Mouse (Mus musculus) WW6 (cell line): ENCODE data around the gene Rbpj.

Experiments
- DNase-seq: peaks from one replicate; pipeline ENCODE4 v3.0.0-alpha.2; 2013; ENCODE audit warnings: low read depth, low spot score

Rbpj gene

DNA sequence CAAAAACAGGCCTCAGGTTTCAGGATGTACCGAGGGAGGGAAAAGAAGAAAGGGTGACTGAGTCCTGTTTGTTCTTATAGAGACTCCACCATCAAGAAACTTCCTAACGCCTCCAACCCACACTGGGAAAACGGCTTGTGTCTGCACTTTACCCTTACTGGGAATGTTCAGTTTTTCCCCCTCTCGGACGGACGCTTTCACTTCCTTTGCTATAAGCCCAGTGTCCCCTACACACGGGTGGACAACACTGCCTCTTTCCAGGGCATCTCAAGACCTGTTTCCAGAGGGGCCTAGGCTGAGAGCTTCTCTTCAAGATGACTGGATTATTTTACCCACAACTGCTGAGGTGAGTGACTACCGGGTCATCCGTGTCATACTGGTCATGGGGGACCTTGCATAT lies at the start of gene Rbpj:
Rbpj (plus strand) TSS at position 270 of the 400 bp plus-strand sequence.
- no peak for DNase-seq

DNA sequence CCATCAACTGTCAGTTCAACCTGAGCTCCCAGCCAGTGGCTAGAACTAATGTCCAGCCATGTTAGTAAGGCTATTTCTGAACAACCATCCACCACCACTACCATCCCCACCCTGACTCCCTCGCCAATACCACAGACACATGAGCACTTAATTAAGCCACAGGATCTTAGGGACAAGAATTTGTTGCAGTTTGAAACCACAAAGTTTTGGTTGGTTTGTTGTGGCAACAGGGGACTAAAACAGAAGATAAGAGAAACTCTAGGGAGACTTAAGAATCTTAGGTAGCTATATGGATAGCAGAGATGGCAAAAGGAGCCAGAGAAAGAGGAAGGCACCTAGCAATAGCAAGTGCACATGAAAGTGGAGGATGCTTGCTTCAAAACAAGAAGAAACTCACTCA lies 45.2 kb upstream of the Rbpj start:
- no peak for DNase-seq

DNA sequence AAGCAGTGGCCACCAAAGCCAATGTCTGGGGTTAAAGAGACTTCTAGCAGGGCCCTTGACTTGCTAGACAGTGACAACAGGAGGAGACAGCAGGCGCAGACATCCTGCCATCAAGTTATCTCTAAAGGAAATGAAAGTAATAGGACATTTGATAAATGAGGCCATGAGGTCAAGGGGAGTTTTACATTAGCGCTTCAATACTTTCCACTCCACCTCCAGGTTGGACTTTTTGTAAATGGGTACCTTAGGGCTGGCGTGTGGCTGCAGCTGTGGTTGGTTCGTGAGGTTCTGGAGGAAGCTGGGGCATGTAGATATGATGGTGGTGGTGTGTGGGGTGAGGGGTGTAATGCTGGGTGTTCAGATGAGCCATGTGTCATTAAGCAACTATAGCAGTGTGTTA lies 44.7 kb upstream of the Rbpj start:
- DNase-seq = no peak

DNA sequence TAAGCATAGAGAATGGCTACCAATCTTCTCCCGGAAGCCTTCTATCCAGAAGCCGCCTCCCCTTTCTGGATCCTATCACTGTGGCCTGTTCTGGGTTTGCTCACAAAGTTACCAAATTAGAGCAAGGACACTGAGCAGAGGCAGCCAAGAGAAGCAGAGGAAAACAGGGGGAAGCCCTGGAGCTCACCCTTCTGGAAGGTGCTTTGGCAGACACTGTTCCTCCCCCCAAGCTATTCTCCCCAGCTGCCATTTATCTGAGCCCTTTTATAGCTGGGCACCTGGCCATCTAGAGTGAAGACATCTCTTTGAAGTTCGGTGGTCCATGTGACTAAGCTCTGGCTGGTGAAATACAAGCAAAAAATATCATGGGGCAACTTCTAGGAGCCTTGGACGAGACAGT lies 38.5 kb upstream of the Rbpj start:
- DNase-seq = no peak

DNA sequence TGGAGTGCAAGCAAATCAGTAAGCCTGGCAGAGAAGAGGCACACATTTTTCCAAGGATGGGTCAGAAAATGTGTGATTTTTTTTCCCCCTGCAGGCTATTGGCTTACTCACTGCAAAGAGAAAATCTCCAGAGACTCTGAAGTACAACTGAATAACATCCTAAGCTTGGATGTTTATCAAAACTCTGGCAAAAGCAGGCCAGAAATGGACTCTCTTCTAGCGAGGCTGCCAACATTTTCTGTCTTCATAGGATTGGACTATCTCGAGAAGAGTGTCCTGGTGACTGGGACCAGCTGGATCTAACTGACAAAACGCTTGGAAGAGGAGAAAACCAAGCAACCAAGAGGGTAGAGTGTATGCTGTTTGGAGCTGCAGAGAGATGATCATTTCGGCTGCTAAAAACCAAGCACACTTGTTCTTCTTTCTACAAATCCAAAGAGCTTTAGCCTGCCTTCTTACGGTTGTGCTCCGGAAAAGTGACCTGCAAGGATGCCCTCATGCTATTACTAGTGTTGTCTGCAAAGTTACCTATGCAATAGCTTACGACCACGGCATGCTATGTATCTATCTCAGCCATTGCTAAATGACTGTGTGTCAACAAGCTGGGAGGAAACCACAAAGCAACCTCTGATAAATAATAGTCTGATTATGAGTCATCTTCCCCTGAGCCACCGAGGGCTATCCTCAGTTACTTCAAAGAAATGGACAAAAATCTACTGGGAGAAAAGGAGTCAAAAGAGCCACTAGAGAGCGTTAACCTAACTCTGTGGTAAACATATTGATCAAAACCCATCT lies 36.1 kb upstream of the Rbpj start:
- DNase-seq = no peak

DNA sequence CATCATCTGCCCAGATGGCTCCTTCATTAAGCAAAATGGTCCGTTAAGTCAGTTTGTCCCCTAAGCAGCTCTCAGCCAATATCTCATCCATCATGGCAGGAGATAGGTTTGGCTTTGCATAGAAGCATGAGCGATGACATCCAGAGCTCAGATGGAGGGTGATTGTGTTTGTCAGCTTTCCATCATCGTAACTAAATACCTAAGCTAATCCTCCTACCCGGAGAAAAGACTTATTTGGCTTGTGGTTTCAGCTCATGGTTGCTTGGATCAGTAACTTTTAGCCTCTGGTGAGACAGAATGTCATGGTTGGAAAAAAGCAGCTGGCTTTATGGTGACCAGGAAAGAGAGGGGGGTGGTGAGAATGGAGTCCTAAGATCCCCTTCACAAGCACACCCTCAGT lies 33.5 kb upstream of the Rbpj start:
- no peak for DNase-seq

DNA sequence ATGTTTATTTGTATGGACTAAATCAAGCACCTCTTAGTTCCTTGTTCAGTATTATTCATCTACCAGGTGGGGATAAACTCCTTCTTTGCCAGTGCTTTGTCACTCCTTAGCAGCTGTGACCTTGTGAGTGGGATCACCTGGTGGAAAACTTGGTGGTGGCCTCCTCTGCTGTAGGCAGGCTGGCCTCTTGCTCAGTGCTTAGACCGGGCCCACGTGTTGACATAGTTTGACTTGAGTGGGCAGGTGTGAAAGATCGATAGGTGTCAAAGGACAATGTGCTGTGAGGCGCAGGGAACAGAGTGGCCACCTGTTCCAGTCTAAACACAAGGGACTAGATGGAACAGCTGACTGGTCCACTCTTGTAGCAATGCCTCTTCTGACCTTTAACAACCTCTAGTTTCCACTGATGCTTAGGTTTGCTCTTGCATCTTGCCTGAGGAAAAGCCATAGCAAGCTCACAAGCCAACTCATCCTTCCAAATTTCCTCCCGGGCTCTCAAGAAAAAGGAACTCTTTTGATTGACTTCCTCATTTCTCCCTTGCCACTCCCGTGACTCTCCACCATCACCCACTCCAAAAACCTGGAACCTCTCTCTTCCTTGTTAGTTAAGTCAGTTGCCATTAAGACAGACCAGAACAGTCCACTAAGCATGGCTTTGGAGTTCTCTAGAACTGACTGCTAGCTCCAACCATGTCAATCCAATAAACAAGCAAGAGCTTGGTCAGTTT lies 28.9 kb upstream of the Rbpj start:
- DNase-seq = no peak

DNA sequence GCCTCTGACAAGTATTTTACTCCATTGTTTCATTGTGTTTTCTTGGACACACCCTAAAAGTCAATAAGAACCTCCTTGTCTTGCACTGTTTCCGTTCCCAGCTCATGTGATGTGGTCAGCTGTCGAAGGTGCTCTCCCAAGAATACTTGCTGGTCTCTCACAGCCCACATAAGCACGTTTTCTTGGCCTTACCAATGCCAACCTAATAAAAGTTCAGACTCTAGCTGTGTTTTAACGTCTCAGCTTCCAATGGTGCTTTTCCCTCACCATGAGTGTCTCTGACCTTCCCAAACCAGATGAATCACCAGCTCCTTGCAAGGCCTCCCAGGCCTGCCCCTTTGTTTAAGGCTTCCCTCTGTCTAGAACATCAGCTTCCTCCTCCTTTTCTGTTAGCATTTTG lies 28.2 kb upstream of the Rbpj start:
- no peak for DNase-seq

DNA sequence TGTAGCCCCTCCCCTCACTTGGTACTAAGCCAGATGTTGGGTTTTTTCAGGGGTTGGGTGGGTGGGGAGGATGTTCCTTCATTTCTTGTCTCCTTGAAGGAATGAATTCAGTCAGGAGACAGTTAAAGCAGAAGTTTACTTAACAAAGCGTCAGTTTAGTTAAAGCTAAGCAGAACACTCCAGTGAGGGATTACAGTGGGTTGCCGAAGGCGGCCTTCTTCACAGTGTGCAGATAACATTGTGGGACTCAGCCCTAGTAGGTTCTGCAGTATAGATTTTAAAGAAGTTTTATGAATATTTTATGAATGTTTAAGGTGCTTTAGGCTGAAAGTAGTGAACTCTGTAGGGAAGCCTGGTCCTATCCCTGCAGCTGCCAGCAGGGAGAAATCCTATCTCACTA lies 27.7 kb upstream of the Rbpj start:
- no peak for DNase-seq

DNA sequence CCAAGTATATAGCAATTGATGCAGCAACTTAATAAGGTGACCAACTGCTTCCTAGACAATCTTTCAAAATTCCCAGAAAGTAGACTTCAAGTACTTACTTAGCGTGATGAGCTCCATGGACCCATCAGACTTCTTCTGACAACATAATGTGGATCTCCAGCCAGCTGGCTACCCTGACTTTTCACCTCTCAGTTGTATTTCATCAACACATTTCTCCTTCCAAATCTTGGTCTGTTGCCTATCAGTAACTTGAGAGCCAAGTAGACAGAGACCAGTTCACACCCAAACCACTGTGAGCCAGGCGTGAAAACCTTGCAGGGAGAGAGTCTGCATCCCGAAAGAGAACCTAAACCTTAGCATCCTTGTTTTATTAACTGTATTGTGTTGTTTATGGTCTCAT lies 26.3 kb upstream of the Rbpj start:
- DNase-seq = no peak

DNA sequence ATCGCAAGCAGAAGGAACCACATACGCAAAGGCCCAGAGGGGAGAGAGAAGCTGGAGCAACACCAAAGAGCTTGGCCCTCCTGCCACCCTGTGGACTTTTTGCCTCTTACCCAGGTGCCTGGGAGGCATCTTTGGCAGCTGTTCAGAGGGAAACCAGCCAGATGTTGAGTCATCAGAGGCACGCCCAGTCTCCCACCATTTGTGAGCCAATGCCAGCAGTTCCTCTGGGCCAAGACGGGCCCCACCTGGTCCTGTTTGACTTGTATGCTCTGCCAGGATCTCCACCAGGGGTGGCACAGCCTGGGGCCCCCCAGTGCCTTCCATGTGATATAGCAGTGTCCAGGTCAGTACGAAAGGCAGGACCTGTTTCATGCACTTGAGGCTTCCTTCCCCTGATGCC lies 21.9 kb upstream of the Rbpj start:
- no peak for DNase-seq

DNA sequence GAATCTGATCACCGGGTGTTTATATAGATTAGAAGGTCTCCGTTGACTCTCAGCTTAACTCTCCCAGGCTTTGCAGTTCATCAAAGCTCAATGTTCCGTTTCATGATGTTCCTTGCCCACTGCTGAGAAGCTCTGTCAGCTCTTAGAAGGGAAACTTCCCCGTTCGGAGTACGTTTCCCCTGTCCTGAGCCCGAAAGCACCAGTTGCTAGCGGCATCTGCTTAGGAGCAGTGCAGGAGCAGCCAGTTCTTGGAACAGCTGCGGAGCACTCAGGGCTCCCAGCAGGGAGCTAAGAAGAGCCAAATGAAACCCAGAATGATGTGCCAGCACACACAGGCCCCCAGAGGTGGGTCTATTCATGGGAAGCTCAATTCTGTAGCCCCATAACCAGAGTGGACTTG lies 15.0 kb upstream of the Rbpj start:
- no peak for DNase-seq

DNA sequence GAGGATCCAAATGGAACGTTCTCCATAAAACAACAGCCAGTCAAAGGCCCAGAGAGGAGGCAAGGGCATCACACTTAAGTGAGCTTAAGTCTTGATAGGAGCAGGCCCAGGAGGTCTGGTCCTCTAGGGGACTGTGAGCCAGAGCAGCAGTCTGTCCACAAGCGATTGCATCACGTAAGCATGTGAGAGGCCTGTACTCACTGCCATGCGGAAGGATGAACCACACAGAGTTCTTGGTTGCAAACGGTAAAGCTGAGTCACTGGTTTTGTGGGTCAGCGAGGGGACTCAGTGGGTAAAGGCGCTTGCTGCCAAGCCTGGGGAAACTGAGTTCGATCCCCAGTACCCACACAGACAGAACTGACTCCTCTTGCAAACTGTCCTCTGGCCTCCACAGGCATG lies 14.1 kb upstream of the Rbpj start:
- DNase-seq = no peak

DNA sequence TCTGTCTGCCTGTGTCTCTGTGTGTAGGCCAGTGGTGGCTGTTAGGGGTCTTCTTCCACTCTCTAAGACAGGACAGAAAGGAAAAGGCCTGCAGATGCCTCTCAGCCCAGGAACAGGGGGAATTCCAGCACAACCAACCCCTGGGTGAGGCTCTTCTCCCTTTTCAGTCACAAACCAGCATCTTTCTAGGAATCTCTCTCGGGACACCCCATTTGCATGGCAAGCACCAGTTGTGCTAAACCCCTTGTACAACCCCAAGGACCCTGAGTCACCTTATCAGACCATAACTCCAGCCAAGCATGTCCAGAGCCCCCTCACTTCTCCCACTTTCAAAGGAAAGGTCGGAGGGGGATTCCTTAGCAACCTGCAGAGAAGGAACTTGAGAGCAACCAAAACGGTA lies 13.0 kb upstream of the Rbpj start:
- DNase-seq = no peak

DNA sequence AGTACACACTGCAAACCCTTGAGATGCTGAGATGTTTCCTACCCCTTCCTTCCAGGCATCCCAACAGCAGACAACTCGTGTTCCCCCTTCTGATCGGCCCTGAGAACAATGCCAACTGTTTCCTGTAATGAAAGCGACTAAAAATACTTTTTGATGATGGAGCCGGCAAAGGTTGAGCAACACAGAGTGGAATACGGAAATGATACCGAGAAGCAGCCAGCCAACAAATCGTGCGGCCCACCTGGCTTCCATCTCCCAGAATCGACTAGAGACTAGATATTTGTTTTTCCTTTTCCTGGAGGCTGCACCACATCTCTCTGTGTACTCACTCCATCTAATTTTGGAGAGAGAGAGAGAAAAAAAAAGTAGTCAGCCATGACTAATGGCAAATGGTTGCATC lies 11.2 kb upstream of the Rbpj start:
- DNase-seq = no peak

DNA sequence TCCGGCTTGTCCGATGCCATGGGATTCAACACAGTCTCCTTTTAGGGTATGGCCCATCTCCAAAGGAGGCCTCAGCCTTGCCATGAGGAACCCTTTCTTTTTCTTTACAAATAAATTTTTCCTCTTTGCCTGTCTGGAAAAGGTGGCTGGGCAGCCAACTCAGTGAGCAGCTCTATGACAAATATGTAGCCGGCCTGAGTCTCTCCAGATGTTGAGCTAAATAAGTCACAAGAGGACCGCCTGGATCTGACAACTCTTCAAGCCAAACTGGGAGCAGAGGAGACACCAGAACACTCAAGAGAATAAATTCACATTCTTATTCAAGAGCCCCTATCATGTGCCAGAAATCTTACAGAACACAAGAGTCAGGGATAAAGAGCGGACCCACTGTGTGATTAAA lies 10.5 kb upstream of the Rbpj start:
- DNase-seq = no peak

DNA sequence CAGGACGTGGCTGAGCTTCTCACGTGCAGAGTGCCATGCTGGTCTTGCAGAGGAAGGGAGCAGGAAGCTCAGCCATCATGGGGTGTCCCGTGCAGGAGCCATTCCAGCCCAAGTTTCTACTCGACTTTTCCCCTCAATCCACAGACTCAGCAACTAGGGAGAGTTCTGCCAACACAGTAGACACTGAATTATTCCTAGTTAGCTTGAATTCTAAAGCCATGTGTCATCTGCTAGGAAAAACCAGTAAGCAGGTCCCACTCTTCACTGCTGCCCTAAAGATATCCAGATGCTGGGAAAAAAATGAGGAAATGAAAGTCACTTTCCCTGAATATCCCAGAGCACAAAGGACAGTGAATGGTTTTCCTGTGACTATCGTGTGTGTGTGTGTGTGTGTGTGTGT lies 5.8 kb upstream of the Rbpj start:
- no peak for DNase-seq

DNA sequence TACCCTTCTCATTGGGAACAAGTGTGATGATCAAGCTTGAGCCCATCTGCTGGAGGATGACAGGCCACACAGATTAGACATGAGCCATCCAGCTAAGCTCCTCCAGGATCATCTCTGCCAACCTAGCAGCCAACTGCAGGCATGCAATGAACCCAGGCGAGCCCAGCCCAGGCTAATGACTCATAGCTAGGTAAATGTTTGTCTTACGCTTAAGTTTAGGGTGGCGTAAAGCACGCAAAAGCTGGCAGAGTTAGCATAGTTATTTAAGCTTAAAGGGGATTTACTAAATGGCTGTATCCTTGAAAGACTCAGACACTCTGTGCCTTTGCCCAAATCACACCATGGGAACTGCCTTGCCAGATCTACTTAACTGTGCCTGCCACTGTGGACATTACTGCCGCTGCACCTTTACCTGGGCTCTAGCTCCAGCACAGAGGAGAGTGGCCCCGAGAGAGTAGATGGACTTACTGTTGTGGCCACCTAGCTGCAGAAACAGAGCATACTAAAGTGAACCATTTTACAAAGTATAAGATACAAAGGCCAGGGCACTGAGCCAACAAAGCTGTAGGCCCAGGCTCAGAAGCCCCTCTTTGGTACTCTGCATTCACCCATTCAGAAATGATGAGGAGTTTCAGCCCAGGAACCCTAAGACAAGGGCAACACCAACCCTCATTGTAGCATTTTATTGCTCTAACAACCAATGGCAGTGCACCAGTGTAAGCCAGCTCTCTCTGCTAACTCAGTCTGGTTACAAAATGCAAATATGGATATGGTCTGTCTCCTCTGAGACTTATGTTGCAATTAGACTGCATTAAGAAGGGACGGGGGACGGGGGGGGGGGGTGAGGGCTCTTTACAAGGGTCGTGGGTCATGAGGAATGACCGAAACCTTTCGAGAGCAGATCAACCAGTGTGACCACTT lies 2.6 kb upstream of the Rbpj start:
- DNase-seq = no peak

DNA sequence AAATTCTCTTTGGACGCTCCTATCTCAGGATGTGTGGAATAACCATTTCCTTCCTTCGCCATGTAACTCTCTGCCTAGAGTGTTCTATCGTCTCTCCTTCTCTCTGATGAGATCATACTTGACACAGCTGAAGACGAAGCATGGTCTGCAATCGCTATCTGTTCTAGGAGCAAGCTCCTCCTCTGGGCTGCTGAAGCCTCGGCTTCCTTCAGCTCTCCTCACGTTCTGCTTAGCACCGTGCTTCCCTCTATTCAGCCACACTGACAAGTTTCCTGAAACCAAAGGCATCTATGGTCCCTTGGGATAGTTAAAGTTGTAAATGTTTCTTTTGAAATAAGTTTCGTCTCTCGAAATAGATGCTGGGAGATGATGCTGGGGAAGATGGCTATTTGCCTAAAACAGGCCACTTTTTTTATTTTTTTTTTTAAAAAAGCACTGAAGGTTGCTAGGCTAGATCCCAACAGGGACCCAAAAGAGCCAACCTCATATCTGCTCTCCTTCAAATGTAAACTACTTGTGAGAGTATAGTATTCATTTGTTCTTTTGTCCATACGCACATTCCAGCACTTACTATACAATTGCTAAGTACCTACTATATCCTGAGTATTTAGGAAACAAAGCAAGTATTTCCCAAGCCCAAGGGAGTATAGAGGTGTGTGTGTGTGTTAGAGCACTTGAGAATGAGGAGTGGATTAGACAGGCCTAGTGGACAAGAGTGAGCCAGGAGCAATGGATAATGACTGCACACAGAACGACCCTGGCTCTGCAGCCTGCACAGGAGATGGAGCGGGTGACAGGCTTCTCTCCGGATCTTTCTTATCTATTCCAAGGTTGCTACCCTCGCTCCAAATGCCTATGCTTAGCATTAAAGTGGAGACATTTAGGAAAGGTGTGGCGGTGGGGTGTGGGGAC lies 726 bp downstream of the Rbpj start:
- peak; percentile 64 for DNase-seq

DNA sequence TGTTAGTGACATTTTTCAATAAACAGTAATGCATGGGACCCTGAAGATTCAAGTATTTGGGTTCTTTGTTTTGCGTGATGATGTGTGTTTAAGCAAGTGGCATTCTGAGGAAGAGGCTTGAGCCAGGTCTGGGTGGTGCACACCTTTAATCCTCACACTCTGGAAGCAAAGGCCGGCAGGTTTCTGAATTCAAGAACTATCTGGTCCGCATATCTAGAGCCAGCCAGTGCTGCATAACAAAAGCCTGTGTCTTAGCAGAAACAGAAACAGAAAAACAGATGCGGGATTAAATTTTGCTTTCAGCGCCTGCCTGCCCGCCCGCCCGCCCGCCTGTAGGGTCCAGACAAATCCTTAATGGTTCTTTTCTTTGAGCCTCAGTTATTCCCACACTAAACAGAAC lies 1.6 kb downstream of the Rbpj start:
- no peak for DNase-seq

DNA sequence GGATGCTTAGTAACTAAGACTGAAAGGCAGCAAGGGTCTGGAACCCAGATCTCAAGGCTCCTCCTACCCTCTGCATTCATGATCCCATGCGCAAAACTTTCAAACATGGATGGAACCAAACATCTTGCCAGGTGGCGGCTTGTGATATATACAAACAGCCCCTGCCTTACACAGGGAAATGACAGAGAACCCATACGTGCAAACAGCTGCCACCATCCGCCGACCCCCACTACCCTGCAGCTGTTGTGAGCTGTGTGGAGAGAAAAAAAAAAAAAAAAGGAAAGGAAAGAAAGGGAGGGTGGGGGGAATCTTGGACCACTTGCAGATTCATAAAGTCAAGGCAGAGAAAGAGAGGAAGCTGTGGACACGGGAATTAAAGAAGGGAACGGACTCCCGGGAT lies 2.4 kb downstream of the Rbpj start:
- no peak for DNase-seq
